Mouse (Mus musculus) layer of hippocampus, adult 2 months (tissue): ENCODE measurements at regions not wholly inside any gene's neighbourhood (a gene's known extent, or its start where the extent isn't known, plus 50 kb on each side); places are given as distances from the start of the nearest gene placed in this dataset.
A peak's percentile ranks its signal among the peaks of the same experiment; 100 is the strongest.

ENCODE experiments used
- DNase-seq, 2 experiments: peaks; one replicate each; pipeline ENCODE4 v3.0.0; 2022; ENCODE audit warnings: low spot score in 2 of 2
- H3K27ac ChIP-seq: fragments of 200-600 bp; 2 replicates; pipeline ENCODE4 v1.8.1; 2022
- H3K4me3 ChIP-seq: fragments of 200-600 bp; 2 replicates; pipeline ENCODE4 v1.8.1; 2022; ENCODE audit warnings: mild to moderate bottlenecking
- CTCF ChIP-seq: fragments of 200-600 bp; conservative IDR thresholded peaks from 2 replicates; pipeline ENCODE4 v1.8.1; 2022; ENCODE audit warnings: antibody characterized with exemption, mild to moderate bottlenecking, moderate library complexity

DNA sequence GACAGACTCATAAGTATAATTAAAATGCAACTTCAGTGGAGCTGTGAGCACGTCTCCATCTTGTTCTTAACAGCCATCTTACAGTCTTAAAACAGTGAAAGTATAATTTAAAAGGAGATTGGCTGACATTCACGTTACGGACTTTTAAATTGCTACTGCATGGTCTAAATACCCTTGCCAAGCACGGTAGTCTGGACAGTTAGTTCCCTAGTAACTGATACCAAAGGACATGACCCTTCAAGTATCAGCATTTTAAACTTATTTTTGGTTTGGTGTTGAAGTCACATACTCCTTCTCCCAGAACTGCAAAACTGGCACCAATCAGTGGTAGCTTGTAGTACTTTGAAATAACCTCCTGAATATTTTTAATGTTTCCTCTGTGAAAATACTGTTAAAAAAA lies 119.1 kb upstream of the Tyw5 start:
- no peak overlapping the region for H3K27ac ChIP-seq
- H3K4me3 ChIP-seq: no peak overlapping the region
- no peak for TF ChIP-seq CTCF
- no peak for DNase-seq

GRCm38 (mm10) chr1:57528703-57529102 lies 121.8 kb upstream of the Tyw5 start:
- no peak overlapping the region for H3K4me3 ChIP-seq
- no peak overlapping the region for H3K27ac ChIP-seq
- TF ChIP-seq CTCF: no peak
- no peak for DNase-seq

DNA sequence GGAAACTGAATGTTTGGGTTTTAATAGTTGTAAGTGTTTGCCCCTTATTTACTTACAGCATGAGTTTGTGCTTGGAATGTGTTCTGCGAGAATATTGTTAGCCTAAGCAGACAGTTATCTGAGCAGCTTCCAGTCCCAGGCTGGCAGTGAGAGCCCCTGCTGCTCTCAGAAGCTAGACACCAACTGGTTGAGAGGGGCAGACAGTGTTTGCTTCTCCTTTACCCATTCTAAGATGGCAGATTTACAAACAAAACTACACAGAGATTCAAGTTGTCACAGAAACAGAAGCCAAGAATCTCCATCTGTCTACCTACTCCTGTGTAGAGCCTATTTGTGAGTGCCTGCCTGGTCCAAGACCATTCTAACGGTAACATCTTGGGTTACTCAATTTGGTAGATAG lies 122.4 kb upstream of the Tyw5 start:
- Histone ChIP-seq H3K4me3 (no peak overlapping the region), H3K27ac (no peak overlapping the region)
- no peak for DNase-seq
- TF ChIP-seq CTCF: no peak

DNA sequence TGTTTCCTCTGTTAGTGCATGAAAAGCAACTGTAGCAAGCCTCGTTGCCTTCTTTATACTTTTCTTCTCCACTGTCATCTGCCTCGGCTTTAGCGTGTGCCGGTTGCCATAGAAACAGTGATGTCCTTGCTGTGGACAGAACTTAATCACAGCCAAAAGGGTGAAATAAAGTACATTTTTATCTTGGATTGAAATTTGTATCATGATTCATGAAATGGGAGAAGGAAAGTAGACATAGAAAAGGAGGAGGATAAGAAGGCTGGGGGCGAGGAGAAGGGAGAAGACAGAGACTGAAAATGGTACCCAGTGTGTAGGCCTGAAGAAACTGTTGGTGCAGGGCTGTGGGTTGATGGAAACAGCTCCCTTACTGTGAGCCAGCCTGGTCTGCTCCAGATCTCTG lies 130.5 kb upstream of the Tyw5 start:
- Histone ChIP-seq H3K27ac (no peak overlapping the region), H3K4me3 (no peak overlapping the region)
- TF ChIP-seq CTCF: no peak
- peak in 1 of 2 experiments; percentile 15 for DNase-seq

DNA sequence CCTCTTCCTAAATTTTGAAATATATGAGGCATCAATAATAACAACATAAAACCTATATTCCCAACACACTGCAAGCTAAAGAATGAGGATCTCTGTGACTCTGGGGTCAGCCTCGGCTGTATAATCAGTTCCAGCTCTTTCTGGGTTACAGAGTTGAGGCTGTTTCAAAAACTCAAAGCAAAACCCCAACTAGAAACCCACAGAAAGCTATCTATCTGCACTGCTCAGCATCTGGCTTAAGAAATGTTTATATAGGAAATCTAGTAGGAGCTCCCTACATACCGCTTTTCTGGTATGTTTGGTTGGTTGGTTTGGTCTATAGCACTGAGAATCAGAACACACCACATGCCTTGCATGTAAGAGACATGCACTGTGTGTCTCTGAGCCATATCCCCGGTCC lies 137.8 kb upstream of the Tyw5 start:
- no peak for DNase-seq
- Histone ChIP-seq H3K4me3 (no peak overlapping the region), H3K27ac (no peak overlapping the region)
- no peak for TF ChIP-seq CTCF

- DNase-seq: no peak
- no peak for TF ChIP-seq CTCF
- Histone ChIP-seq H3K27ac (no peak overlapping the region), H3K4me3 (no peak overlapping the region)
These were observed 139.1 kb upstream of the Tyw5 start for GRCm38 (mm10) chr1:57545792-57546685.

DNA sequence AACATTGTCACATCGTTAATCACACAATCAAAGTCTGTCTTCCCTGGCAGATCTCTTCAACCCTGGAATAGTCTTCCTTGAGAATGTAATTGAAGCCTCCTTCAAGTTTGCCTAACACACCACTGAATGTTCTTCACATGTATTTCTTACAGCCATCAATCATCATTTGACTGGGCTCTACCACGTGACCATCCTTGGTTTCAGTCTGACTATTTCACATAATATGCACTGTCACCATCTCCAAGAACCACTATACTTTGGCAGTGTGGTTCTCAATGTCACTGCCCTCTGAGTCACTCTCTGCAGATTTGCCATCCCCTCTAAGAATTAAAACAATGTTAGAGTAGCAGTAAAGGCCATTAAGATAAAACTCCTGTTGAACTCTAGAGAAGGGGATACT lies 154.6 kb upstream of the Tyw5 start:
- no peak for TF ChIP-seq CTCF
- Histone ChIP-seq H3K27ac (no peak overlapping the region), H3K4me3 (no peak overlapping the region)
- DNase-seq: no peak

DNA sequence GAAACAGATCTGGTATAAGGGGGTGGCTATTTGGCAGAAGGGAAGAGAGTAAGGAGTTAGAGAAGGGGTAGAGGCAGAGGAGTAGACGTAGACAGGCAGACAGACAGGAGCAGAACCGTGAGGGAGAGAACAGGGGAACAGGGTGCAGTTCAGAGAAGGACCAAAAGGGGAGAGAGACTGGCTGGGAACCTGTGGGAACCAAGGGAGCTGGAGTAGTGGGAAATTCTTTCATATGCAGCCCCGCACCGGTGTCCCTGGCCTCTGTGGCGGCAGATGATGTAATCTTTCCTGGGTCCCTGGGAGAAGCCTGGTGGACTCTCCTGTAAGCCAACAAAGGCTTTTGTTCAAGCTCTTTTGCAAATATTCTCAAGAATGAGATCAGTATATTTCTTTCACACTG lies 157.8 kb upstream of the Tyw5 start:
- Histone ChIP-seq H3K4me3 (no peak overlapping the region), H3K27ac (no peak overlapping the region)
- DNase-seq: no peak
- TF ChIP-seq CTCF: no peak

DNA sequence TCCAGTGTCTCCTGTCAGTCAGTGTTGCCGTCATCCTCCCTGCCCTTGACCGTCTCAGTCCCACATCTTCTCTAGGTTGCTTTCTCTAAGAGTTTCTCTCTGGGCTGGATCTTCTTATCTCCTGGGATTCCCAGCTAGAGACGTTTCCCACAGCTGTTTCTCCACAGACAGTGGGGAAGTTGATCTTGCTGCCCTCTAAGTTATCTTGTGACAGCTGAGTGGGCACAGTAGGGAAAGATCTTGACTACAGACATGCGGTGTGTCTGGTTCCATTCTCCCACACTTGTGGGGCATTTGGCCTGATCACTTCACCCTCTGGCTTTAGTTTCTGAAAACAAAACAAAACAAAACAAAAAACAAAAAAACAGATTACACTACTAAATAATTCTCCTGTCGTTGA lies 165.2 kb upstream of the Tyw5 start:
- TF ChIP-seq CTCF: no peak
- Histone ChIP-seq H3K4me3 (no peak overlapping the region), H3K27ac (no peak overlapping the region)
- no peak for DNase-seq

DNA sequence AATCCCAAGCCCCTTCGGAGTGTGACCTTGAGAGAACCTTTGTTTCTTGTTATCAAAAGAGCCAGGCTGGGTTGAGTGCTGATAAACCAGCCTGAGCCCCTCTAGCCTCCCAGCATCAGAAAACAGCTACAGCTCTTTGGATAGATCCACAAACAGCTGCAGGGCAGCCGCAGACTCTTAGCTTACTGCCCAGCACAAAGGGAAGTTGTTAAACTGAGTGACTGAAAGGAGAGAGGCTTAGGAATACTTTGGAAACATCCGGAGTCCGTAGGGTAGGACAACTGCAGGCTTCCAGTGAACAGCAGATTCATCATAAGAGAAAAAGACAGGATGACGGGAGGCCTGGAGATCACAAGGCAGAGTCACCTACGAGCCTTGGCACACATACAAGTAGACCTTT lies 166.9 kb upstream of the Tyw5 start:
- no peak overlapping the region for H3K4me3 ChIP-seq
- no peak for TF ChIP-seq CTCF
- DNase-seq: no peak
- H3K27ac ChIP-seq: no peak overlapping the region

GRCm38 (mm10) chr1:57574530-57574929 lies 167.6 kb upstream of the Tyw5 start:
- no peak overlapping the region for H3K27ac ChIP-seq
- no peak for TF ChIP-seq CTCF
- H3K4me3 ChIP-seq: no peak overlapping the region
- DNase-seq: no peak

DNA sequence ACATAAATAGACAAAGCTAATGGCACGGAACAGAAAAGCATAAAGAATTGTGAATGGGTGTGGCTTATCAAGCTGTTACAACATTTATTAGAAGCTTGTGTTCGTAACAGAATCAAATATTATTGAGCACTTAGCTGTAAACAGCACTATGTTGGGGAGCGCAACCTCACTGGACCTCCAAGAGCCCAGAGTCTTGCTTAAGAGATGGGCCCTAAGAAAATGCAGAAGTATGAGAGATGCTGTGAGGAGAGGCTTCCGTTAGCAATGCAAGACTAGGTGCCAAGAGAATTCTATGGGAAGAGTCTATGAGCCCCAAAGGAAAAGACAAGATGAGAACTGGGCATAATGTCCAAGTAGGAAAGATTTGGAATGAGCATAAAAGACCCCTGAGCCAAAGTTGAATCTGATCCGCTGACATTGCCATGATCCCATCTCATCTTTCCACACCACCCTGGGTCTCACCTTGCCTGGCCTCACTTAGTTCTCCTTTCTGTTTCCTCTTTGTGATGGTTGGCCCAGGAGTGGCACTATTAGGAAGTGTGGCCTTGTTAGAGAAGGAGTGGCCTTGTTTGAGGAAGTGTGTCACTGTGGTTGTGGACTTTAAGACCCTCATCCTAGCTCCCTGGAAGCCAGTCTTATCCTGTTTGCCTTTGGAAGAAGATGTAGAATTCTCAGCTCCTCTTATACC lies 169.3 kb upstream of the Tyw5 start:
- no peak overlapping the region for H3K27ac ChIP-seq
- no peak for TF ChIP-seq CTCF
- H3K4me3 ChIP-seq: no peak overlapping the region
- DNase-seq: no peak

GRCm38 (mm10) chr1:57579086-57579485 lies 172.2 kb upstream of the Tyw5 start:
- DNase-seq: no peak
- Histone ChIP-seq H3K4me3 (no peak overlapping the region), H3K27ac (no peak overlapping the region)
- TF ChIP-seq CTCF: no peak
